Mouse (Mus musculus) activated CD4-positive, CD25-positive, alpha-beta regulatory T cell, adult 4 months (primary cell): ENCODE measurements at regions not wholly inside any gene's neighbourhood (a gene's known extent, or its start where the extent isn't known, plus 50 kb on each side); places are given as distances from the start of the nearest gene placed in this dataset.

Source experiments
- ATAC-seq: one replicate; pipeline ENCODE4 v1.8.0; 2017

DNA sequence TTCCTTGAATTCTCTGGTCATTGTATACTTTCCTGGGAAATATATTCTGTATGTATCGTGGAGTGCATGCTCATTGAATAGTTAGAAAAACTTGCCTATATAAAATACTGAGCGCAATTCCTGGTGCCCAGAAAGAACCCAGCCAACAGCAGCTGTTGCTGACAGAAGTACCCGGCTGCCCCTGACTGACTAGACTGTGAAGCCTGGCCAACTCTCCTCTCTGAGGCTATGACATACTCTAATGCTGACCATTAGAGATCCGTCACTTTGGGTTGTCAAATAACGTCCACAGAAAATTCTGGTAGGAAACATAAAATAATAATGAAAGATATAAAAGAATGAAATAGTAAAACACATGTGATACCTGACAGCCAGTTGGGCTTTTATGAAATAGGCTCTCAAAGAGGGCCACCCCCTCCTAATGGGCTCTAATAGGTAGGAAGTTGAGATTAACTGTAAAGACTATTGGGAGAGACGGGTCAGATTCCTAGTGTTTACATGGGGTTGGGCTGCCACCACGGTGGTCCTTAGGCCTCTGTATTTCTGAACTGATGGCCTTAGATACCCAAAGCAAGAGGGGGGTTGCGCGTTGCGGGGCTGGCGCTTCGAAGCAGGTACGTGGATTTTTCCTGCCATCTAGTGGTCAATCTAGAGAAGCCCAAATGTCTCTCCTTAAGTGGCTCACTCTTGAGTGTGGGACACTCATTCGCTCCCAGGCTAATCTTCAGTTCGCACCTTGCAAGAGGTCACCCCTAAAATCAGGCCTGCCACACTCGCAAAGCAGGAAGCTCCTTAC, 53.0 kb upstream of the Mon1b start:
- ATAC-seq: no peak

DNA sequence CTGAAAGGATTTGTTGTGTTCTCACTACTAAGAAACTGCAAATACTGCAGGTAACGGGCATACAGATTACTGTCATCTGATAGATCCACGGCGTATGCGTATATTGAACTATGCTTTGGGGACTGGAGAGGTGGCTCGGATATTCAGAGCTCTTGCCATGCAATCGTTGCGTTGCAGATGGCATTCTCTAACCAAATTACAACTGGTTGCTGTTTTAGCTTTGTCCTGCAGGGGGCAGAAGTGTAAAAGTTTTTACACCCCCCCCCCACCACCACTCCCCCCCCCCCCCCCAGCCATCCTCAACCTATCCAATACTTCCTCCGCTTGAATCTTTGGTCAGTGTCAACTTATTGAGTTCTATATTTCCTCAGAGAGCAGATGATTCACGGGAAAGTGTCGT, 51.6 kb upstream of the Mon1b start:
- no peak for ATAC-seq
